8 mouse cellular contexts compared by ENCODE assay signal in genomic region chr5:33982731-33983259, GRCm38 (mm10). TPM values are rescaled to one million over a fixed set of nuclear protein-coding genes. Genes with fewer than 3 reads are reported as not detected.
A peak's percentile ranks its signal among the peaks of the same experiment; 100 is the strongest.
DNase-seq lines count a peak whose midpoint lies in the region; ATAC-seq and TF ChIP-seq lines count a peak whose summit lies in the region.

No protein-coding gene starts in this region.

- no peaks in the 10 kb centered on the region for H3K9me3 ChIP-seq in heart, postnatal 0 days (replicated peaks; ENCODE audit: control insufficient read depth, low read length)
- no peaks in the 10 kb centered on the region for H3K9me3 ChIP-seq in forebrain, embryonic 14.5 days (replicated peaks; ENCODE audit: control insufficient read depth, low read length)

- no peaks in the 10 kb centered on the region for H3K36me3 ChIP-seq in heart, postnatal 0 days (replicated peaks; ENCODE audit: control insufficient read depth, insufficient read depth, low read length)
- H3K36me3 ChIP-seq in forebrain, embryonic 14.5 days (ENCODE audit: control insufficient read depth, insufficient read depth, low read length) = peaks cover 10% of the 10 kb centered on the region; the same call in 1 of the 2 replicates

- peak overlapping the region; percentile 96 for H3K4me2 ChIP-seq in heart, postnatal 0 days (ENCODE audit: low read depth, low read length)
- peak overlapping the region; percentile 77 for H3K4me2 ChIP-seq in forebrain, embryonic 14.5 days (ENCODE audit: low read length)

- H3K27ac ChIP-seq in heart, postnatal 0 days (ENCODE audit: low read depth) = peak overlapping the region; percentile 8; the same call in 1 of the 2 replicates
- peak overlapping the region; percentile 87 for H3K27ac ChIP-seq in forebrain, embryonic 14.5 days (ENCODE audit: low read depth, low read length)

- DNase-seq in heart, postnatal 0 days (ENCODE audit: low spot score) = no peak
- DNase-seq in heart, postnatal 10 days = no peak
- DNase-seq in adrenal gland, postnatal 36 days = peak; percentile 35 to 40
- DNase-seq in forebrain, embryonic 14.5 days (ENCODE audit: low spot score) = no peak
- no peak for DNase-seq in cerebellum, adult 9-11 months
- no peak for DNase-seq in layer of hippocampus, adult 18-20 months (ENCODE audit: low spot score in 2 of 2)
- no peak for DNase-seq in left cerebral cortex, adult 11 months (ENCODE audit: low spot score)

- peak overlapping the region; percentile 82 for H3K4me3 ChIP-seq in heart, postnatal 0 days (ENCODE audit: low read depth, low read length)
- H3K4me3 ChIP-seq in forebrain, embryonic 14.5 days (ENCODE audit: low read depth, low read length) = peak overlapping the region; percentile 94

- ATAC-seq in heart, postnatal 0 days (ENCODE audit: insufficient read depth, low read depth) = peak; percentile 18; the same call in 1 of the 2 replicates
- ATAC-seq in forebrain, embryonic 14.5 days = peak; percentile 65
- ATAC-seq in megakaryocyte, adult 5-6 weeks (ENCODE audit: poor library complexity, severe bottlenecking) = peak; percentile 10; the same call in 1 of the 2 replicates

- peak overlapping the region; percentile 53 for H3K9ac ChIP-seq in heart, postnatal 0 days (replicated peaks; ENCODE audit: low read depth, low read length)
- H3K9ac ChIP-seq in forebrain, embryonic 14.5 days (ENCODE audit: low read length) = peak overlapping the region; percentile 90

- peaks cover 17% of the 10 kb centered on the region for H3K27me3 ChIP-seq in heart, postnatal 0 days (ENCODE audit: control insufficient read depth, insufficient read depth, low read length)
- no peaks in the 10 kb centered on the region for H3K27me3 ChIP-seq in forebrain, embryonic 14.5 days (replicated peaks; ENCODE audit: control insufficient read depth, insufficient read depth, low read length)

- H3K4me1 ChIP-seq in heart, postnatal 0 days (ENCODE audit: control insufficient read depth, insufficient read depth) = 0 out of 2 replicates have a peak, but pooled peaks cover 4% of the 10 kb centered on the region
- H3K4me1 ChIP-seq in forebrain, embryonic 14.5 days (ENCODE audit: control insufficient read depth, insufficient read depth, low read length) = peaks cover 9% of the 10 kb centered on the region

- intact Hi-C loops in heart, postnatal 10 days (cut with DNase I) = no loop called here

- TF ChIP-seq CTCF in heart, postnatal 0 days (IDR thresholded peaks at IDR 0.05; ENCODE audit: low read depth) = no peak

- WGBS in heart, postnatal 0 days = 6% methylated on average over 25 of the region's 26 CpGs
- WGBS in forebrain, embryonic 14.5 days = 4% methylated on average over 26 of the region's 26 CpGs

- no peak for TF ChIP-seq EP300 in heart, postnatal 0 days (IDR thresholded peaks at IDR 0.05; ENCODE audit: low read depth)

RNA-seq across cellular contexts. Expression of gene Gm1673, which starts 0.4 kb away (rescaled TPM):
- 5.6 and 40.2 TPM in 2 replicates for total RNA-seq in heart, postnatal 0 days (2014; rRNA removed; ENCODE audit: low replicate concordance)
- polyA plus RNA-seq in heart, postnatal 0 days (2015; fragmentation: Nextera tagmentation; extraction: Ambion mirVana) = 37.3 and 40.8 TPM in 2 replicates
- total RNA-seq in heart, postnatal 10 days (2021) = 1 to 10 TPM; 7.0 to 7.5 TPM
- 10 to 100 TPM; 15.3 to 33.8 TPM for total RNA-seq in adrenal gland, postnatal 36 days (2021)
- polyA plus RNA-seq in forebrain, embryonic 14.5 days (2014; fragmentation: Nextera tagmentation; extraction: Ambion mirVana) = 424 and 498 TPM in 2 replicates
- 0.48 and 1.5 TPM in 2 replicates for total RNA-seq in megakaryocyte, adult 5-6 weeks (2015)
- 2.0 and 3.8 TPM in 2 replicates for total RNA-seq in megakaryocyte, adult 5-6 weeks (2017)
- total RNA-seq in layer of hippocampus, adult 18-20 months (2021) = 10 to 100 TPM; 62.2 to 63.7 TPM

RNA-seq across cellular contexts. Expression of gene Nat8l, which starts 13.0 kb away (rescaled TPM):
- 1.9 and 4.3 TPM in 2 replicates for total RNA-seq in heart, postnatal 0 days (2014; rRNA removed; ENCODE audit: low replicate concordance)
- polyA plus RNA-seq in heart, postnatal 0 days (2015; fragmentation: Nextera tagmentation; extraction: Ambion mirVana) = 0.29 and 0.33 TPM in 2 replicates
- 1 to 10 TPM; 1.8 to 2.4 TPM for total RNA-seq in heart, postnatal 10 days (2021)
- total RNA-seq in adrenal gland, postnatal 36 days (2021) = 10 to 100 TPM; 18.3 to 18.8 TPM
- 2.5 and 2.7 TPM in 2 replicates for polyA plus RNA-seq in forebrain, embryonic 14.5 days (2014; fragmentation: Nextera tagmentation; extraction: Ambion mirVana)
- 4.9 and 6.3 TPM in 2 replicates for total RNA-seq in megakaryocyte, adult 5-6 weeks (2015)
- 6.7 and 8.4 TPM in 2 replicates for total RNA-seq in megakaryocyte, adult 5-6 weeks (2017)
- total RNA-seq in layer of hippocampus, adult 18-20 months (2021) = 100 to 1,000 TPM; 144 to 150 TPM

RNA-seq across cellular contexts. Expression of gene Nelfa, which starts 46.6 kb away (rescaled TPM):
- 16.1 and 20.6 TPM in 2 replicates for total RNA-seq in heart, postnatal 0 days (2014; rRNA removed; ENCODE audit: low replicate concordance)
- polyA plus RNA-seq in heart, postnatal 0 days (2015; fragmentation: Nextera tagmentation; extraction: Ambion mirVana) = 18.1 and 18.9 TPM in 2 replicates
- 10 to 100 TPM; 12.6 to 15.3 TPM for total RNA-seq in heart, postnatal 10 days (2021)
- 10 to 100 TPM; 18.3 to 21.5 TPM for total RNA-seq in adrenal gland, postnatal 36 days (2021)
- polyA plus RNA-seq in forebrain, embryonic 14.5 days (2014; fragmentation: Nextera tagmentation; extraction: Ambion mirVana) = 38.0 and 45.5 TPM in 2 replicates
- total RNA-seq in megakaryocyte, adult 5-6 weeks (2015) = 26.5 and 28.4 TPM in 2 replicates
- 25.6 and 30.7 TPM in 2 replicates for total RNA-seq in megakaryocyte, adult 5-6 weeks (2017)
- 10 to 100 TPM; 19.7 to 20.2 TPM for total RNA-seq in layer of hippocampus, adult 18-20 months (2021)

Comparison
In these comparisons a context has a peak if more than half of its experiments do, and no peak if none do; other contexts are left out.
1. ATAC-seq: peak in every context shown above with its lines; median percentile 65 in forebrain, embryonic 14.5 days; 18 in heart, postnatal 0 days; 10 in megakaryocyte, adult 5-6 weeks.
2. DNase-seq: peak in adrenal gland, postnatal 36 days (2 of 2); none in heart, postnatal 0 days (single experiment), heart, postnatal 10 days (0 of 2), forebrain, embryonic 14.5 days (single experiment), cerebellum, adult 9-11 months (single experiment), layer of hippocampus, adult 18-20 months (0 of 2) and left cerebral cortex, adult 11 months (single experiment).
3. RNA of gene Nat8l, which starts 13.0 kb away (total RNA-seq): 144 to 150 TPM in layer of hippocampus, adult 18-20 months; 18.3 to 18.8 TPM in adrenal gland, postnatal 36 days, 4.9 to 8.4 TPM in megakaryocyte, adult 5-6 weeks, 1.9 to 4.3 TPM in heart, postnatal 0 days and 1.8 to 2.4 TPM in heart, postnatal 10 days; every median in the first group is over 4 times any median in the second.